Mouse (Mus musculus) embryonic facial prominence, embryonic 12.5 days (tissue): ENCODE results near the gene Sh2b1. TPM values are rescaled to one million over a fixed set of nuclear protein-coding genes. Genes with fewer than 3 reads are reported as not detected.
A peak's percentile ranks its signal among the peaks of the same experiment; 100 is the strongest.
"Not testable (repeated sequence)": the region's sequence is repeated elsewhere in the genome, so short reads cannot be mapped to it uniquely, and the experiment has no call there.

ENCODE experiments used
- ATAC-seq: fragments of 200-750 bp; cut with Nextera tagmentation; 2 replicates; pipeline ENCODE4 v1.8.0; 2017; ENCODE audit not compliant: insufficient number of reproducible peaks, insufficient read depth, low FRiP score, low TSS enrichment
- H3K27ac ChIP-seq: fragments of 300-500 bp; sonication (generic); 2 replicates; pipeline ENCODE4 v1.5.1; 2016; ENCODE audit warnings: mild to moderate bottlenecking
- H3K27me3 ChIP-seq: fragments of 300-500 bp; sonication (generic); 2 replicates; pipeline ENCODE4 v1.6.1; 2016; ENCODE audit warnings: mild to moderate bottlenecking, moderate library complexity
- H3K36me3 ChIP-seq: fragments of 300-500 bp; sonication (generic); 2 replicates; pipeline ENCODE4 v1.6.1; 2016; ENCODE audit warnings: mild to moderate bottlenecking
- H3K4me1 ChIP-seq: fragments of 300-500 bp; sonication (generic); 2 replicates; pipeline ENCODE4 v1.6.1; 2016
- H3K4me2 ChIP-seq: fragments of 300-500 bp; sonication (generic); replicated peaks from 2 replicates; pipeline ENCODE4 v1.6.1; 2016; ENCODE audit warnings: mild to moderate bottlenecking, moderate library complexity
- H3K4me3 ChIP-seq: fragments of 300-500 bp; sonication (generic); 2 replicates; pipeline ENCODE4 v1.5.1; 2016; ENCODE audit warnings: mild to moderate bottlenecking
- H3K9ac ChIP-seq: fragments of 300-500 bp; sonication (generic); 2 replicates; pipeline ENCODE4 v1.6.1; 2016; ENCODE audit warnings: mild to moderate bottlenecking, moderate library complexity
- H3K9me3 ChIP-seq: fragments of 300-500 bp; sonication (generic); 2 replicates; pipeline ENCODE4 v1.6.1; 2016; ENCODE audit warnings: mild to moderate bottlenecking, moderate library complexity
- WGBS: fragments of 180-500 bp; shearing (Covaris S2); methylation state at CpG from one replicate; pipeline ENCODE4 v1.1.7; 2016; 5-methylcytosine and 5-hydroxymethylcytosine counted together
- polyA plus RNA-seq: library from polyadenylated mRNA; unstranded; fragments of >200 nt; fragmentation: Nextera tagmentation; extraction: Ambion mirVana; gene quantifications from 2 replicates; pipeline ENCODE4 v1.2.1, GENCODE M21; 2016

Sh2b1 gene
- polyA plus RNA-seq, 1 experiment from 2014 or later: 60.2 TPM

- no peak overlapping the region for H3K4me2 ChIP-seq
- H3K36me3 ChIP-seq: peaks cover 68% of the 10 kb centered on the region
- no peaks in the 10 kb centered on the region for H3K27me3 ChIP-seq
- H3K9ac ChIP-seq: no peak overlapping the region
- no peak for ATAC-seq
- 92% methylated on average over 7 of the region's 7 CpGs for WGBS
- no peaks in the 10 kb centered on the region for H3K9me3 ChIP-seq
- H3K4me3 ChIP-seq: no peak overlapping the region
- peaks cover 9% of the 10 kb centered on the region for H3K4me1 ChIP-seq
- H3K27ac ChIP-seq: no peak overlapping the region
Observed at GRCm38 (mm10) chr7:126499416-126499815, 24.2 kb upstream of the Sh2b1 start.

GRCm38 (mm10) chr7:126497966-126498365, 22.7 kb upstream of the Sh2b1 start:
- ATAC-seq: no peak
- Histone ChIP-seq H3K36me3 (peaks cover 82% of the 10 kb centered on the region), H3K4me2 (no peak overlapping the region), H3K9ac (no peak overlapping the region), H3K9me3 (no peaks in the 10 kb centered on the region), H3K4me3 (no peak overlapping the region), H3K27me3 (no peaks in the 10 kb centered on the region), H3K27ac (no peak overlapping the region), H3K4me1 (peaks cover 9% of the 10 kb centered on the region)
- 92% methylated on average over 12 of the region's 12 CpGs for WGBS

GRCm38 (mm10) chr7:126496475-126496874, 21.3 kb upstream of the Sh2b1 start:
- Histone ChIP-seq H3K9ac (no peak overlapping the region), H3K36me3 (peaks cover 96% of the 10 kb centered on the region), H3K4me2 (no peak overlapping the region), H3K4me1 (peaks cover 7% of the 10 kb centered on the region), H3K4me3 (no peak overlapping the region), H3K27me3 (no peaks in the 10 kb centered on the region), H3K9me3 (no peaks in the 10 kb centered on the region), H3K27ac (no peak overlapping the region)
- ATAC-seq: no peak
- WGBS: 93% methylated on average over 5 of the region's 5 CpGs

GRCm38 (mm10) chr7:126494120-126494519, 18.9 kb upstream of the Sh2b1 start:
- no peaks in the 10 kb centered on the region for H3K27me3 ChIP-seq
- no peak for ATAC-seq

GRCm38 (mm10) chr7:126491973-126492372, 16.7 kb upstream of the Sh2b1 start:
- Histone ChIP-seq H3K9ac (no peak overlapping the region; the same call in 1 of the 2 replicates), H3K27me3 (no peaks in the 10 kb centered on the region), H3K4me3 (no peak overlapping the region), H3K36me3 (peaks cover 76% of the 10 kb centered on the region), H3K4me2 (no peak overlapping the region), H3K27ac (no peak overlapping the region), H3K4me1 (peaks cover 7% of the 10 kb centered on the region; the same call in 1 of the 2 replicates), H3K9me3 (no peaks in the 10 kb centered on the region)
- ATAC-seq: no peak
- 63% methylated on average over 11 of the region's 11 CpGs for WGBS

More at GRCm38 (mm10) chr7:126494120-126494519, 18.9 kb upstream of the Sh2b1 start:
- Histone ChIP-seq H3K9me3 (no peaks in the 10 kb centered on the region), H3K9ac (no peak overlapping the region), H3K27ac (no peak overlapping the region), H3K36me3 (peaks cover 95% of the 10 kb centered on the region), H3K4me3 (no peak overlapping the region), H3K4me1 (no peaks in the 10 kb centered on the region), H3K4me2 (no peak overlapping the region)
- 90% methylated on average over 6 of the region's 6 CpGs for WGBS

- Histone ChIP-seq H3K4me3 (no peak overlapping the region), H3K27me3 (no peaks in the 10 kb centered on the region), H3K36me3 (peaks cover 66% of the 10 kb centered on the region), H3K9me3 (no peaks in the 10 kb centered on the region), H3K27ac (no peak overlapping the region), H3K9ac (no peak overlapping the region), H3K4me2 (no peak overlapping the region), H3K4me1 (peaks cover 7% of the 10 kb centered on the region; the same call in 1 of the 2 replicates)
- ATAC-seq: no peak
- WGBS: 85% methylated on average over 1 of the region's 1 CpGs
Observed at GRCm38 (mm10) chr7:126491005-126491404, 15.8 kb upstream of the Sh2b1 start.

- WGBS: 18% methylated on average over 25 of the region's 25 CpGs
- H3K9me3 ChIP-seq, H3K27me3 ChIP-seq, H3K4me1 ChIP-seq, ATAC-seq, H3K27ac ChIP-seq: not testable (repeated sequence)
- Histone ChIP-seq H3K36me3 (peaks cover 34% of the 10 kb centered on the region), H3K9ac (peak overlapping the region; percentile 68), H3K4me2 (peak overlapping the region; percentile 86), H3K4me3 (peak overlapping the region; percentile 77)
Observed at GRCm38 (mm10) chr7:126487617-126488385, 12.6 kb upstream of the Sh2b1 start.

- Histone ChIP-seq H3K4me1 (peaks cover 10% of the 10 kb centered on the region; the same call in 1 of the 2 replicates), H3K9ac (peak within 1 kb of the TSS; percentile 68), H3K4me3 (peak within 1 kb of the TSS; percentile 77), H3K4me2 (peak within 1 kb of the TSS; percentile 86), H3K27me3 (no peaks in the 10 kb centered on the region), H3K27ac (peak within 1 kb of the TSS; percentile 65), H3K36me3 (peaks cover 27% of the 10 kb centered on the region), H3K9me3 (no peaks in the 10 kb centered on the region)
- ATAC-seq: peak; percentile 89
- WGBS: under 1% methylated on average over 32 of the region's 32 CpGs
Observed at GRCm38 (mm10) chr7:126487052-126487483, 11.8 kb upstream of the Sh2b1 start, which contains the start of gene Tufm. Gene Tufm (plus strand): TSS chr7:126487361.

- peak; percentile 80 for ATAC-seq
- peak overlapping the region; percentile 71 for H3K27ac ChIP-seq
- H3K4me1 ChIP-seq: 0 out of 2 replicates have a peak, but pooled peaks cover 3% of the 10 kb centered on the region
- H3K36me3 ChIP-seq: no peaks in the 10 kb centered on the region
- H3K4me2 ChIP-seq: peak overlapping the region; percentile 58
- H3K27me3 ChIP-seq: no peaks in the 10 kb centered on the region
- H3K4me3 ChIP-seq: peak overlapping the region; percentile 32
- peak overlapping the region; percentile 31 for H3K9ac ChIP-seq
- WGBS: under 1% methylated on average over 23 of the region's 23 CpGs
- 0 out of 2 replicates have a peak, but pooled peaks cover 3% of the 10 kb centered on the region for H3K9me3 ChIP-seq
Observed at GRCm38 (mm10) chr7:126482392-126482871, 7.2 kb upstream of the Sh2b1 start.

- no peak for ATAC-seq
- no peaks in the 10 kb centered on the region for H3K27me3 ChIP-seq
- no peak overlapping the region for H3K9ac ChIP-seq
- 0 out of 2 replicates have a peak, but pooled peaks cover 3% of the 10 kb centered on the region for H3K9me3 ChIP-seq
- no peaks in the 10 kb centered on the region for H3K36me3 ChIP-seq
- no peak overlapping the region for H3K4me2 ChIP-seq
- no peak overlapping the region for H3K4me3 ChIP-seq
- no peak overlapping the region for H3K27ac ChIP-seq
- H3K4me1 ChIP-seq: 0 out of 2 replicates have a peak, but pooled peaks cover 3% of the 10 kb centered on the region
- 28% methylated on average over 5 of the region's 5 CpGs for WGBS
Observed at GRCm38 (mm10) chr7:126481699-126482098, 6.5 kb upstream of the Sh2b1 start.

GRCm38 (mm10) chr7:126474486-126474955, 703 bp downstream of the Sh2b1 start:
- peak overlapping the region; percentile 92 for H3K27ac ChIP-seq
- H3K4me1 ChIP-seq: peaks cover 16% of the 10 kb centered on the region
- peak; percentile 42 for ATAC-seq
- WGBS: 1% methylated on average over 27 of the region's 27 CpGs
- no peaks in the 10 kb centered on the region for H3K27me3 ChIP-seq
- peak overlapping the region; percentile 96 for H3K4me2 ChIP-seq
- peak overlapping the region; percentile 90 for H3K4me3 ChIP-seq
- H3K9me3 ChIP-seq: no peaks in the 10 kb centered on the region
- peaks cover 34% of the 10 kb centered on the region for H3K36me3 ChIP-seq
- H3K9ac ChIP-seq: peak overlapping the region; percentile 98
